Mouse (Mus musculus) layer of hippocampus, postnatal 10 days (tissue): ENCODE data around the gene Galnt18. TPM values are rescaled to one million over a fixed set of nuclear protein-coding genes. Genes with fewer than 3 reads are reported as not detected.

Experiments
- DNase-seq, 2 experiments: peaks; one replicate each; pipeline ENCODE4 v3.0.0; 2021; ENCODE audit warnings: low spot score in 2 of 2
- microRNA-seq, 2 experiments: library from miRNA; unstranded; fragments of <30 nt; microRNA quantifications; one replicate each; pipeline ENCODE4 v1.2.0; 2021
- total RNA-seq, 2 experiments: library from RNA; stranded (reverse); gene quantifications; 2 replicates each; pipeline ENCODE4 v1.2.3; 2021

The Galnt18 gene
- total RNA-seq, 2 experiments from 2014 or later: 66.0 to 72.4 TPM

DNA sequence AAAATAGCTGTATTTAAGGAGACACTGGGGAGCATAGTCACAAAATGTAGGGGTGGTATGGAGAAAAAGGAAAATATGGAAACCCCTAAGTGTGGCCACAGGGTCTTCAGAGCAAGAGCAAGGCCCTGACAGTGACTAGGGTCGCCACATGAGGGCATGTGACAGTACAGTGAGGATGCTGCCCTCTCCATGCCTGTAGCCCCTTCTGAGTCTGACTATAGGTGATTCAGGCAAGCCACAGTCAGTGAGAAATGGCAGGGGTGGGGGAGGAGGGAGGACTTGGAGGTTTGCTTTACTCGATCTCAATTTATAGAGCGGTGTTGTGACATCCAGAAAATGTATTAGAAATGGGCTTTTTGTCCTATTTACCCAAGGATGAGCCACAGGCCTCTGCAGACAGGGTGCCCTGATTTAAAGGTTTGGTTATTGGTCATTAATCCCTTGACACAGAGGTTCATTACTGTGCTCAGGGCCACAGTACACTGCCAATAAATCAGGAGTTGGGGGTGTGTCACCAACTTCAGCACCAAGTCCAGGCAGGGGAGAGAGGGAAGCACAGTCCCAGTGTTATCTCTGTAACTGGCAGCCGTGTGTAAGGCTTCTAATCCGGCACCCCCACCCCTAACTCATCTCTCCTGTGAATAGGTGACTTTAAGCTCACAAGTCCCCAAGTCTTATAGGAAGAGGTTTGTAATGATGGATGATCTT is 287.4 kb downstream of the Galnt18 start:
- no peak for DNase-seq

DNA sequence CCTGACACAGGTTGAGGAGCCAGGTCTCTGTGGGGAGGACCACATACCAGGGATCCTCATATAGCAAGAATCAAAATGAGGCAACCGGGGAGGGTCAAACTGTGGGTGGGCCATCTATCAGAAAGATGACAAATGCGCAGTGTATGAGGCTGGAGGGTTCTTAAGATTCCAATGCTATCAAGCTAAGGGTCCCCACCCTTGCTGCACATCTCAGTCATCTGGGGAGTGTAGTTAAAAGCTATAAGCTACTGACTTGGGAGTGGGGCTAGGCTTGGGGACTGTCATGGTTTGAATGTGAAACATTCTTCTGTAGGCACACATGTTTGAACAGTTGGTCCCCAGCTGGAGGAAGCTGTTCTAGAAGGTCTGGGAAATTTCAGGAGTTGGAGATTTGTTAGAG is 288.2 kb downstream of the Galnt18 start:
- no peak for DNase-seq

DNA sequence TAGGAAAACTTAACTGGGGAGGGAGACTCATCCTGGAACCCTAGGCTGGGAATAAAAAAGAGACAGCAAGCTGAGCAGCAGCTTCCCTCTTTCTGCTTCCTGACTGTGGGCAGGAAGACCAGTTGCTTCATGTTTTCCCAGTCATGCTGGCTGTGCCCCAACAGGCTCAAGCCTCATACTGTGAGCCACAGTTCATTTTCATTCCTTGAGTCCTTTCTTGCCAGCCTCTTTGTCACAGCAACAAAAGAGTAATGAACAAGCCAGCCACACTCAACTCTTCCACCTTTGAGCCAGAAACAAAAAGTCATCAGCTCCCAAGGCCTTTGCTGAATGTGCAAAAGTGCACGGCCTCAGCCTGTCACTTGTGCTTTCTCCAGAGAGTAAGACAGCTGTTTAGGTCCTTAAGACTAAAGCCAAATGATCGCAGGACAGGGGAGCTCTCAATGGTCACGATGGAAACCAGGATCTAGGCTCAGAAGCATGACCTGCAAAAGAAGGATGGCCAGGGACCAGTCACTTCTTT is 292.9 kb downstream of the Galnt18 start:
- DNase-seq: no peak

DNA sequence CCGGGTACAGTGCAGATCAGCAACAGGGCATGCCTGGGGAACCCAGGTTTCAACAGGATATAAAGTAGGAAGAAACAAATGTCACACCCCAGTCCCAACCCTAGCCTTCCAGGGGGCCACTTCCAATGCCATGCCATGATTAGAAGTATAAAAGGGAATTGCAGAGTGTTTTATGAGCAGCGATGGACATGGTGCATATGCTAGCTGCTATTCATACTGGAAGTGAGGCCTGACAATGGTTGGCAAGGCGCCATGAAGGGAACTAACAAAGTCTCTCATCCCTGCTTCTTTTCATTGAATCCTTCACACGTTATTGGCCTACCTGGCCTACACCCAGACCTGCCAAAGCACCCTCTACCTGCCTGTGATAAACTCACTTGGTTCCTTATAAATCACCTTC is 295.9 kb downstream of the Galnt18 start:
- DNase-seq: no peak

DNA sequence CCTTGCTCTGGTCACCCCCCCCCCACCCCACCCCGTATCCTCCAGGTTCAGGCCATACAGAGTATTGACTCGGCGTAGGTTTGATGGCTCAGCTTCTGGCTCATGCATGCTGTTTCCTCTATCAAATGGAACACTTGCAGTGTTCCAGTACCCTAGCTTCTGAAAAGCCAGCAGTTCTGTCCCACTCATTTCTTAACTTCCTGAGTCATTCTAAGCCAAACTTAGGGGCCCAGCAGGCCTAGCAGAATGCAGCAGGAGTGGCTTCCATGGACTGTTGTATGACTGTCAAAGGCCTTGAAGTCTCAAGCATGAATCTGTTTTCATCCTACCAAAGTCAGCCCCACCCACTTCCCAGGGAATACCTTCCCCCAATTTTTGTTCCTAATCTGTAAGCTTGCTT is 296.5 kb downstream of the Galnt18 start:
- no peak for DNase-seq

DNA sequence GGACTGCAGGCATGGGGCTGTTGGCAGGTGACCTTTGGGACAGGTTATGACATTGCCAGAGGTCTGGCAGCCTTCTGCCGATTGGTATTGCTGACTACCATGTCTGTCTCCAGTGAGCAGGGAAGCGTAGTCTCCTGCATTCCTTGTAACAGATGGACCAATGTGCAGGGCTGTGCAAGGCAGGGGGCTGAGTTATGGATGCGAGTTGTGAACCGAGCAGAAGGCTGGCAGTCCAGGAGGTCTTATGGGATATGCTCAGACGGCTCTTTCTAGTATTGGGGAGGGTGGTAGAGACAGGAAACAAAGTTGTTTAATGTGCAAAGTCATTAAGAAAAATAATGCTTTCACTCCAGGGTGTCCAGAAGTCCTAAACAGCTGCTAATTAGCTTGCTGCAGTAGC is 312.1 kb downstream of the Galnt18 start:
- no peak for DNase-seq

DNA sequence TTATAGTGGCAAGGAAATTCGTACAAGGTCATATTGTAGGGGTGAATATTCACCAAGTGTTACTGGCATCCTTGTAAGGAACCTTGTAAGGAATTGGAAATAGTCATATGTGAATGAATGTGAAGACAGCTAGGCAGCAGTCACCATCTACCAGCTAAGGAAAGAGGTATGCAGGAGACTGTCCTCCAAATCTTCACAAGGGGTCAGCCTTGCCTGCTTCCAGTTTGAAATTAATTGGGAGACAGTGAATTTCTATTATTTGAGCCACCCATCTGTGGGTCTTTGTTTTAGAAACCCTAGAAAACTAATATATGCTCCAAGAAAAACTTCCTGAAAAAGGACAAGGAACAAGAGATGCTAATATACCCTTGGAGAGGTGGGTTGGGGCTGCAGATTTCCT is 313.1 kb downstream of the Galnt18 start:
- no peak for DNase-seq

DNA sequence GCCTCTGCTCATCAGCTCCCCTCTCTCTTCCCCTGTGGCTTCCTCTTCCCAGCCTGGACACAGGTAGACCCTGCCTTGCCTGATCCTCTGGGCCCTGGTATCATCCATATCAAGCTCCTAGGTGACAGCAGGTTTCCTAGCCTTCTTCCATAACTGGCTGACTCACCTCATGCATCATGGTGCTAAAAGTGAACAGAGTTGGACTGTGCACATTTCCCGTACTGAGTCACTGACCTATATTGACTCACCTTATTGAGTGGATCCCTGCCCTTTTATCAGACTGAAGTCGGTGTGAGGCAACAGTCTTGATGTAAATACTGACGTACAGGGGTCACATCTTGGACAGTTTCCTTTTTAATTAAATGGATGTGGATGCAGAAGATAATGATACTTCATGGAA is 313.7 kb downstream of the Galnt18 start:
- DNase-seq: no peak

DNA sequence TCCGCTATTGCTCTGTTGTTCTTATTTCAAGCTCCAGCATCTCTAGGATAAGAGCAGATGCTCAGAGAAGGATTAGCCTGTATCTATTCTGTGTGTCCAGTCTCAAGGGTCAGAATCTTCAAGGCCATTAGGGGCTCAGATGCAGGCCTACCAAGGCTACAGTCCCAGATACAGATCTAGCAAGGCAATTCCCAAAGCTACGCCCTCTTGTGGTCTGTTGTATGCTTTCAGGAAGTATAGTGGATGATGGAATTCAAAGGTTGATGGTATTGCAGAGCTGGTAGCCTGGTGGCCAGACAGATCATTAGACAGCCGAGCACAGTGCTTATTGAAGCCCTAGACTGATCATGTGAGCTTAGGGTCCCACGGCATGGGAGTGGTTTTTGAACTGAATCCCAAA is 320.1 kb downstream of the Galnt18 start:
- no peak for DNase-seq

DNA sequence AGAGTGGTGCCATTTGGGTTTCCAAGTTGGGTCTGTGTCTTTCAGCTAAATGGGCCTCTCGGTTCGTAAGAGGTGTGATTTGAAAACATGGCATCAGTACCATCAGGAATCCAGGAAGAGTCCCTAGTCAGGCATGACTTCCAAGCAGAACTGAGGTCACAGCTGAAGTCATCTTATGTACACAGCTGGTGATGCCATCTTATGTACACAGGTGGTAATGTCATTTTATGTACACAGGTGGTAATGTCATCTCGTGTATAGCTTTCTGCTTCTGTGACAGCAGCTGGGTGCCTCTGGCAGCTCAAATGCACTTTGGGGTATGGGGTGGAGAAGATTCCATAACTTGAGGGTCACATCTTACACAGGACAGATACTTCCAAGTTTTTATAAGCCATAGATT is 323.8 kb downstream of the Galnt18 start:
- no peak for DNase-seq

DNA sequence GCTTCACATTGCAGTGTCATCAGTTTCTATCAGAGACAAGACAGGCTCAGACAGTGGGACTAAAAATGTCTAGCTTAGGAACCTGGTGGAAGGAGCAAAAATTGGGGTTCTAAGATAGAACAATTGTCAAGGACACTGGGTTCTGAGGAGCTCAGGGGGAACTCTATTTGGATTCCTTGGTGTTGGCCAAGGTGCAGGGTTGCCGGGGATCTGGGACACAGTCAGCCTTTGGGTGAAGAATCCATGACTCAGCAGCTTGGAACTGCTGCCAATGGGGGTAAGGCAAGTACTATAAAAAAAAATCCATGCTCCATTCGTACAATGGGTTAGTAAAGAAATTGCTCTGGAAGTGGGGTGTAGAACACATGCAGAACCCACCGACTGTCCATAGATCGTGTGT is 324.2 kb downstream of the Galnt18 start:
- no peak for DNase-seq

DNA sequence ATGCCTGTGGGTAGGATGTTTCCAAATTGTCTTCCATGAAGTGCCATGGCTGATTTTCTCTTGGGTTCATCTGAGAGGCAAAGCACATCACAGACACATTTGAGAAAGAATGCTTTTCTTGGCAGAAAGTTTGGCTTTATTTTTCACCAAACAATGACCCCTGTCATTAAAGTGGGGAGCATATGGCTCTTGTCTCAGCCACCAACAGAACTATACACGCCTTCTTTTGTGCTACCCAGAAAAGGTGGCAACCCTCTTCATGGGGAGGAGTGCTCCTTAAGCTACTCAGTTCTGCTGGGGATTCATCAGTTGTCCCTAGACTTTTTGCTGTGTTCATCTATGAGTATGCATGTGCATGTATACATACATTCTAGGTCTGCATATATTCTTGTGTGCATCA is 327.8 kb downstream of the Galnt18 start:
- no peak for DNase-seq

DNA sequence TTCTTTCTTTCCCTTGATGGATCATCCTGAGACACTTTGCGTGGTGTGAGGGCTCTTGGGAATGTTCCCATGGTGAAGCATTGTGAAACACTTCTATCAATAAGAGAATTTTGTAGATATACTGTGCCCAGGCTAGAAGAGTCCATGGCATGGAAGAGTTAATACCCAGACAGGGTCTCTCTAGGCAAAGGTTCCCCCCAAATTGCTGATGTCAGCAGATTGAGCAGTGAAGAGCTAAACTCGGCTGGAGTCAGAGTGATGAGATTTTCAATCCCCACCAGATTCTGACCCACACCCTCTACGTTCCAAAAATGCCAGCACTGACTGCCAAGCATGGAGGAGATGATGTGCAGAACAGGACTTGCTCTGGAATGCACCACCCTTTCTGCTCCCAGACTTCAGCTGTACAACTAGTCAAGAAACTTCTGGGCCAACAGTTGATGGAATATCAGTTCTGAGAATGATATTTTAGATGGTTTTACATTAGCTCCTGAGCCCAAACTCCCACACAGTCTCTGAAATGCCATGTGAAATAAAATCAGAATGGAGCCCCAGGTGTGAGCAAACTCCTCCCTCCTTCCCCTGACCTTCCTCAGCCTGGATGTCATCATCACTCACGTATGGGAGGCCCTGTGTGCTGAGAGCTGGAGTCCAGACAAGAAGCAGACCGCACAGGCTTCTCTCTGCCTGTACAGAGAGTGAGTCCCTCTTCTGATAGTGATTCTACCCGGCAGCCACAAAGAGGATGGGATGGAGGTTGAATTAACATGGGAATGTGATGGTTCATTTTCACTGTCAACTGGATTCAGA is 329.3 kb downstream of the Galnt18 start:
- no peak for DNase-seq

DNA sequence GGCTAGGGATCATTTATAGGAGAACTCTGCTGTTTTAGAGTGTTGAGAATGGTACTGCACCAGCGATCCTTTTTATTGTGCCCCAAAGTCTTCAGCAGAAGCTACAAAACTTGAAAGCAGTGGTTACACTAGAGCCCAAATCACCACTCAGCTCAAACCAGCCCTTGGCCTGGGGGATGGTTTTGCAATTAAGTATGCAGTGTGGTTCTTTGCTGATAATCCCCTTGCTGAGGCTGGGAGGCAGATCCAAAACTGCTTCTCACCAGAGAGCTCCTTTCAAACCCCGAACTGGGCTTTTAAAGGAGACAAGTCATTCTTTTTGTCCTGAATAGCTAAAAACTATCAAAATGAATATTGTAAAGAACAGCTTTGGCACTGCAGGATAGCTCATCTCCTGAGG is 346.6 kb downstream of the Galnt18 start:
- DNase-seq: no peak

DNA sequence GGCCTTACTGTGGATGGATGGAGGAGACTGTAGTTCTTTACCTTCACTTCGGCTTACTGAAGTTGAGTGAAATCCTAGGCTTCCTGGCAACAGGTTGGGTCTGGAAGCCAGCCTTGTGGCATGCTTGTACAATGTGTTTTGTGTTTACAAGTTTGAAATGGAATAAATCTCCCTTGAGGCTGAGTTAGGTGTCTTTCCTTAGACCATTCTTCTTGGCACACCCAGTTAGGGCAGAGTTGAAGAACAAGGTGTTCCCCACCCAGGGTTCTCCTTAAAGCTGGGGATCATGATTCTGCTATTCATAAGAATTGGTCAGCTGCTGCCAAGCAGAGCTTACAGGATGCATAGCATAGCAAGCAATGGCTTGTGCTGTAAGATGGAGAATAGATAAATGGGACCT is 352.4 kb downstream of the Galnt18 start:
- peak in 1 of 2 experiments; percentile 2 for DNase-seq

Small RNAs within 50 kb of the gene (microRNA-seq; reads per million reads assigned to microRNA genes)
- 0 reads per million in 2 experiments for gene Gm25787

Other genes with a start within 250 kb of the Galnt18 start
- gene Usp47, start 243.5 kb upstream of the Galnt18 start, total RNA-seq: 10 to 100 TPM; 76.3 to 77.2 TPM